Comparison of ENCODE assay signal across 10 mouse cellular contexts in genomic region chr2:29661751-29662191, GRCm38 (mm10). TPM values are rescaled to one million over a fixed set of nuclear protein-coding genes. Genes with fewer than 3 reads are reported as not detected.
DNase-seq lines count a peak whose midpoint lies in the region; ATAC-seq and TF ChIP-seq lines count a peak whose summit lies in the region.
"Had no signal": no experiment of that assay in that cellular context is flagged by ENCODE, and none has a peak within 500 bp of the region (broad histone marks: within the 10 kb centered on the region; RNA-seq: fewer than 3 reads in every experiment).

No protein-coding gene starts in this region.

- H3K27me3 ChIP-seq in heart, embryonic 10.5 days (ENCODE audit: insufficient read depth, poor library complexity, severe bottlenecking): no peaks in the 10 kb centered on the region
- peaks cover 3% of the 10 kb centered on the region; the same call in 1 of the 2 replicates for H3K27me3 ChIP-seq in kidney, embryonic 16.5 days (ENCODE audit: insufficient read depth, low read length)
- H3K27me3 ChIP-seq in spleen, adult 2 months (ENCODE audit: control insufficient read depth, insufficient read depth, low read length): no peaks in the 10 kb centered on the region
- H3K27me3 ChIP-seq: embryonic facial prominence, embryonic 15.5 days; limb, embryonic 13.5 days had no signal

- 62% methylated on average over 6 of the region's 6 CpGs for WGBS in heart, embryonic 10.5 days
- WGBS in kidney, embryonic 16.5 days: 47% methylated on average over 6 of the region's 6 CpGs
- WGBS in spleen, adult 2 months: 1% methylated on average over 6 of the region's 6 CpGs

- no peak for TF ChIP-seq CTCF in spleen, adult 2 months (IDR thresholded peaks at IDR 0.05; ENCODE audit: extremely low read depth, insufficient read depth, insufficient read length, insufficient replicate concordance)

- no peak for ATAC-seq in kidney, embryonic 16.5 days (ENCODE audit: low FRiP score, low TSS enrichment)

- peak; percentile 51 to 77 for DNase-seq in heart, adult 18-20 months
- DNase-seq in heart, embryonic 10.5 days (ENCODE audit: low spot score): no peak
- peak; percentile 81 for DNase-seq in adipocyte (ENCODE audit: low spot score)
- DNase-seq in spleen, adult 2 months (ENCODE audit: low read depth in 1 of 2, low spot score in 2 of 2): peak; percentile 65 to 72
- DNase-seq in embryo, embryonic 9.5 days (ENCODE audit: extremely low spot score): no peak
- no peak for DNase-seq in urinary bladder, postnatal 4 days (ENCODE audit: low spot score in 2 of 2)
- DNase-seq in right cerebral cortex, postnatal 14 days: no peak

- peaks cover 60% of the 10 kb centered on the region for H3K4me1 ChIP-seq in heart, embryonic 10.5 days
- peaks cover 56% of the 10 kb centered on the region for H3K4me1 ChIP-seq in kidney, embryonic 16.5 days (ENCODE audit: insufficient read depth, low read length)
- H3K4me1 ChIP-seq in spleen, adult 2 months (ENCODE audit: control insufficient read depth, insufficient read depth, insufficient read length): peaks cover 67% of the 10 kb centered on the region

- no peak overlapping the region for H3K9ac ChIP-seq in kidney, embryonic 16.5 days (replicated peaks; ENCODE audit: low read length)
- H3K9ac ChIP-seq: embryonic facial prominence, embryonic 15.5 days; limb, embryonic 13.5 days had no signal

- no peak; the same call in 1 of the 2 replicates for TF ChIP-seq POLR2A in spleen, adult 2 months (IDR thresholded peaks at IDR 0.05; ENCODE audit: low read depth, low read length)

- no peaks in the 10 kb centered on the region for H3K9me3 ChIP-seq in heart, embryonic 10.5 days
- H3K9me3 ChIP-seq in kidney, embryonic 16.5 days (ENCODE audit: low read length): no peaks in the 10 kb centered on the region
- H3K9me3 ChIP-seq: embryonic facial prominence, embryonic 15.5 days; limb, embryonic 13.5 days had no signal

- H3K27ac ChIP-seq in heart, embryonic 10.5 days: no peak overlapping the region
- H3K27ac ChIP-seq in kidney, embryonic 16.5 days (ENCODE audit: low read length): peak overlapping the region; percentile 35; the same call in 1 of the 2 replicates
- peak overlapping the region; percentile 78 for H3K27ac ChIP-seq in spleen, adult 2 months (ENCODE audit: insufficient read depth, low read length)
- H3K27ac ChIP-seq: embryonic facial prominence, embryonic 15.5 days; limb, embryonic 13.5 days had no signal

- no peak overlapping the region for H3K4me3 ChIP-seq in heart, embryonic 10.5 days
- no peak overlapping the region for H3K4me3 ChIP-seq in kidney, embryonic 16.5 days (ENCODE audit: low read length)
- no peak overlapping the region for H3K4me3 ChIP-seq in spleen, adult 2 months (ENCODE audit: extremely low read depth, insufficient read depth, insufficient read length)
- H3K4me3 ChIP-seq: embryonic facial prominence, embryonic 15.5 days; limb, embryonic 13.5 days had no signal

- no peak overlapping the region for H3K4me2 ChIP-seq in kidney, embryonic 16.5 days (replicated peaks; ENCODE audit: low read depth, low read length)
- H3K4me2 ChIP-seq: embryonic facial prominence, embryonic 15.5 days; limb, embryonic 13.5 days had no signal

- peaks cover 4% of the 10 kb centered on the region; the same call in 1 of the 2 replicates for H3K36me3 ChIP-seq in heart, embryonic 10.5 days
- H3K36me3 ChIP-seq in kidney, embryonic 16.5 days (ENCODE audit: insufficient read depth, low read length): no peaks in the 10 kb centered on the region
- H3K36me3 ChIP-seq in spleen, adult 2 months (ENCODE audit: control insufficient read depth, insufficient read depth, low read length): no peaks in the 10 kb centered on the region
- H3K36me3 ChIP-seq: embryonic facial prominence, embryonic 15.5 days; limb, embryonic 13.5 days had no signal

RNA-seq across cellular contexts. Expression of gene Rapgef1, which starts 42.3 kb away (rescaled TPM):
- 100 to 1,000 TPM in 1 of 2 experiments, 10 to 100 TPM in 1; 100.0 to 108 TPM for total RNA-seq in heart, adult 18-20 months (2021)
- polyA plus RNA-seq in heart, embryonic 10.5 days (2016; fragmentation: Nextera tagmentation; extraction: Ambion mirVana): 11.2 and 13.4 TPM in 2 replicates
- polyA plus RNA-seq in kidney, embryonic 16.5 days (2015; fragmentation: Nextera tagmentation; extraction: Ambion mirVana): 13.3 and 13.6 TPM in 2 replicates
- polyA plus RNA-seq in spleen, adult 2 months (2012; rRNA removed): 75.1 and 95.9 TPM in 2 replicates

Comparison
In these comparisons a context has a peak if more than half of its experiments do, and no peak if none do; other contexts are left out.
1. DNase-seq: peak in heart, adult 18-20 months (2 of 2), adipocyte (single experiment) and spleen, adult 2 months (2 of 2); none in heart, embryonic 10.5 days (single experiment), embryo, embryonic 9.5 days (single experiment), urinary bladder, postnatal 4 days (0 of 2) and right cerebral cortex, postnatal 14 days (single experiment).